Mouse (Mus musculus): Measurements from ENCODE around the gene Adat2. TPM values are rescaled to one million over a fixed set of nuclear protein-coding genes. Genes with fewer than 3 reads are reported as not detected.

Gene Adat2
- 5.2 and 6.1 TPM in 2 replicates for polyA plus RNA-seq (2016; fragmentation: Nextera tagmentation; extraction: Ambion mirVana)

DNA sequence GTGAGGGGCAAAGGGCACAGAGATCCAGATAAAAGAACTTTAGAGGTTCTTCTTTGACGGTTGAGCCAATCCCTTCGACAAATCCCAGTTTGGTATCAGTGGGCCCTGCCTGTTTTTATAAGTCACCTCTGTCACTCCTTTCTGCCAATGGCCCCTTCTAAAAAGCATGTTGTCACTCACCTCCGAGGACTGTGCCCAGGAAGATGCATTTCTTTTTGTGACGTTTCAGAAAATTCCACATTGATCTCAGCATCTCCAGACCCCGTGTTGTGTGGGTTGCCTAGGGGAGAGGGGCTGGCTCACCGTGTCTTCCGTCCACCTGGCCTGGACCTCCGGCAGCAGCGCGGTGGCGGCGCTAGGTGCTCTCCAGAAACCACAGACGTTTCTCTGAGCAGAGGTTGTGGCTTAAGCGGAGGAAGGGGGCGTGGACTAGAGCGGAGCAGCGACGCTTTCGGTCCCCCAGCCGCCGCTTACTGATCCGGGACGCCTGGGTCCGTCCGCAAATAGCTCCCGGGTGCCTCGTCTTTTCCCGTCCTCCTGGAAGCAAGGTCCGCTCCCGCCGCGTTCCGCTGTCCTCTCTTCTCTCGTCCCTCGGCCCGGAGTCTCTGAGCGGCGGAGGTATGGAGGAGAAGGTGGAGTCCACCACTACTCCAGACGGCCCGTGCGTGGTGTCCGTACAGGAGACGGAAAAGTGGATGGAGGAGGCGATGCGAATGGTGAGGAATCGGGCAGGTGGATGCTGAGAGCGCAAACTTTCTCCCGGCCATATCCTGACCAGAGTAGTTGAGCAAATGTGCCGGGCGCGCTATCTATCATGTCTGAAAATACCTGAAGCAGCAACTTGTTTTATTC is at the start of gene Adat2, which contains the start of gene Pex3:
Gene Adat2 (plus strand): TSS at position 249 of the 852 bp plus-strand sequence.
Gene Pex3 (minus strand): TSS at position 497 of the 852 bp plus-strand sequence.
- DNase-seq (ENCODE audit: low spot score), result peak; percentile 93
- Histone ChIP-seq H3K27me3 (replicated peaks; ENCODE audit: low read depth, poor library complexity, severe bottlenecking) (no peaks in the 10 kb centered on the region), H3K9me3 (no peaks in the 10 kb centered on the region), H3K4me1 (peaks cover 16% of the 10 kb centered on the region), H3K36me3 (replicated peaks) (peaks cover 3% of the 10 kb centered on the region; the same call in 1 of the 2 replicates), H3K27ac (replicated peaks) (peak within 1 kb of the TSS; percentile 85), H3K4me3 (peak within 1 kb of the TSS; percentile 76)
- WGBS, result under 1% methylated on average over 51 of the region's 51 CpGs

DNA sequence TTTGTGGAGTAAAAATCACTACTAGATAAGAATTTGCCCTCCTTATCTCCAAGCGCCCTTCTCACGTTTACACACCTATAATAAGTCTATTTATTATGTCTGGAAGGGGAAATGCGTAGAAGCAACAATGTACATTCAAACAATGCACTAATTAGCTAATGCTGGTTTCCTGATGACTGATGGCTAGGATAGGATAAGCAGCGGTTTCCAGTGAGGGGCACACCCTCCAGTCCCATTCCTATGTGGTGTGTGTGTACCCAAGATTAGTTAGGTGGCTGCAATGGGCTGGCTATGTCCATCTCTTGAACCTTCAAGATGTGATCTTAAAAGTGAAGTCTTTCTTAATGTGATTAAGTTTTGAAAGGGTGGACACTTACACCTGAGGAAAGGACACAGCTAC is 30.8 kb upstream of the Adat2 start:
- peaks cover 5% of the 10 kb centered on the region for H3K36me3 ChIP-seq (replicated peaks)
- H3K4me1 ChIP-seq, result no peaks in the 10 kb centered on the region
- no peaks in the 10 kb centered on the region for H3K27me3 ChIP-seq (replicated peaks; ENCODE audit: low read depth, poor library complexity, severe bottlenecking)
- no peak for DNase-seq (ENCODE audit: low spot score)
- WGBS, result 87% methylated on average over 4 of the region's 4 CpGs
- no peak overlapping the region for H3K27ac ChIP-seq (replicated peaks)
- no peak overlapping the region for H3K4me3 ChIP-seq
- H3K9me3 ChIP-seq, result no peaks in the 10 kb centered on the region

DNA sequence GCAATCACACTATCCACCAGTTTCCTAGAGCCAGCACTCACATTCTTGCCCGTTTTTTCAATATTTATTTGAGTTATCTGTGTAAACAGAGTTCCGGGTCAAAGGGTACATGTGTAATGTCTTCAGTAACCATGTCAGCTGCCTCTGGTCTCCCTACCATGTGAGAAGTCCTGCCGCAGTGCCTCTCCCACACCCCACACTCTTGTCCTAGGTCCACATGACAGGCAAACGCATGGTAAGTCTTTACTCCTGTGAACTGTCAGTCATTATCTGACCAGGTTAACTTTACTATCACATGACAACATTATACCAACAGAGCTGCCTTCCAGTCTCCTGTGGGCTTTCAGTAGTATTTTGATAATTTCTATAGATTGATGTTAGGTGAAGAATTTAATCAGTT is 24.5 kb upstream of the Adat2 start:
- Histone ChIP-seq H3K36me3 (replicated peaks) (peaks cover 41% of the 10 kb centered on the region), H3K4me1 (no peaks in the 10 kb centered on the region), H3K27ac (replicated peaks) (no peak overlapping the region), H3K9me3 (no peaks in the 10 kb centered on the region), H3K4me3 (no peak overlapping the region), H3K27me3 (replicated peaks; ENCODE audit: low read depth, poor library complexity, severe bottlenecking) (no peaks in the 10 kb centered on the region)
- 84% methylated on average over 4 of the region's 4 CpGs for WGBS
- no peak for DNase-seq (ENCODE audit: low spot score)

DNA sequence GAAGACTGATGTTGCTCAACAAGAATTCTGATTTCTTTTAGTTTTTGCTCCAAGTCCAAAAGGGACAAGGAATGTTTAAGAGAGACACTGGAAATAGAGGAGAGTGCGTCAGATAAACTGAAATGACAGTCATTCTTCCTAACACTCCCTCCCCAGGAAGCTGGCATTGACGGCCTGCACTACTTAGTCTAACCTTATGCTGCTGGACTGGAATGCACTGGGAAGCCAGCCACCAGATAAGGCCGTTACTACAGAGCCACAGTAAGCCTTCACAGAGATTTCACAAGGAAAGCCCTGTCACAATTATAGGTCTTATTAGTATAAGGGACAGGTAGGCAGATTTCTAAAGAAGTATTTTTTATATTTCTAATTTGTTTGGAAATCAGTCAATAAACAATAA is 17.9 kb upstream of the Adat2 start:
- no peak for DNase-seq (ENCODE audit: low spot score)
- Histone ChIP-seq H3K4me1 (no peaks in the 10 kb centered on the region), H3K36me3 (replicated peaks) (peaks cover 53% of the 10 kb centered on the region), H3K4me3 (no peak overlapping the region), H3K9me3 (no peaks in the 10 kb centered on the region), H3K27me3 (replicated peaks; ENCODE audit: low read depth, poor library complexity, severe bottlenecking) (no peaks in the 10 kb centered on the region), H3K27ac (replicated peaks) (no peak overlapping the region)
- 90% methylated on average over 3 of the region's 3 CpGs for WGBS

DNA sequence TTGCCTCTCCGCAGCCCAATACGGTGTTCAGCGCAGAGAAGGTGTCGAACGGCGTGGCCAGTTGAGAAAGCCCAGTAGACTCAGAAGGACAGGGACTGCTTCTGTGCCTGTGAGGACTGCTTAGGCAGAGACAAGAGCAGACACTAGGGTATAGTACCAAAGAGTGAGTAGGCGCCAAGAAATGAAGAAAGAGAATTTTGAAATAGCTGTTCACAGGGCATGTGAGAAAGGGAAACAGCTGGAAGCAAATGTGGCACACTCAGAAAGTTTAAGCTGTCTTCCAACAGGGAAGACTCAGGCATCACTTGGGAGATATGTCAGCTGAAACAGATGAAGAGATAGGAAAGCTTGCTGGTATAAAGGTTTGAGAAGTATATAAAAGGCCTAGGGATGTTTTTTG is 16.0 kb upstream of the Adat2 start:
- DNase-seq (ENCODE audit: low spot score), result no peak
- WGBS, result 98% methylated on average over 7 of the region's 7 CpGs
- no peak overlapping the region for H3K27ac ChIP-seq (replicated peaks)
- H3K27me3 ChIP-seq (replicated peaks; ENCODE audit: low read depth, poor library complexity, severe bottlenecking), result no peaks in the 10 kb centered on the region
- no peak overlapping the region for H3K4me3 ChIP-seq
- H3K4me1 ChIP-seq, result no peaks in the 10 kb centered on the region
- no peaks in the 10 kb centered on the region for H3K9me3 ChIP-seq
- H3K36me3 ChIP-seq (replicated peaks), result peaks cover 41% of the 10 kb centered on the region

DNA sequence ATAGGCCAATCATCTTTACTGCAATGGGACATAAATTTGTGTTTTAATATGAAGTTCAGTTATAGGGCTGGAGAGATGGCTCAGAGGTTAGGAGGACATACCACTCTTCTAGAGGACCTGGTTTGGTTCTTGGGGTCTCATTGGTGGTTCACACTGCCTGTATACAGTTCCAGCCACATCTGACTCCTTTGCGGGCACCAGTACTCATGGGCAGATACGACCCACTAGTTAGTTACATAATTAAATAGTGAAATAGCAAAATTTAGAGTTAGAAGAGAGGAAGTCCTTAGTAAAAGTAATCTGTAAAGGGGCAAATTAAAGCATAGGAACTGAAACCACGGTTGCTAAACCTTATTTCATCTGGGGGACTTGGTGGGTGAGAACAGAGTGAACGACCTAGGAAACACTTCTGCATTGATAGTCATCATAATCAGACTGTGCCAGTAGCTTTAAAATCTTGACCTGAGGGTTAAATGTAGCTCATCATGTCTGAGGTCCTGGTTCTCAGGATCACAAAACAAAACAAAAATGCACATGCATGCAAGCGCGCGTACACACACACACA is 12.8 kb upstream of the Adat2 start:
- no peak overlapping the region for H3K27ac ChIP-seq (replicated peaks)
- WGBS, result 93% methylated on average over 7 of the region's 7 CpGs

DNA sequence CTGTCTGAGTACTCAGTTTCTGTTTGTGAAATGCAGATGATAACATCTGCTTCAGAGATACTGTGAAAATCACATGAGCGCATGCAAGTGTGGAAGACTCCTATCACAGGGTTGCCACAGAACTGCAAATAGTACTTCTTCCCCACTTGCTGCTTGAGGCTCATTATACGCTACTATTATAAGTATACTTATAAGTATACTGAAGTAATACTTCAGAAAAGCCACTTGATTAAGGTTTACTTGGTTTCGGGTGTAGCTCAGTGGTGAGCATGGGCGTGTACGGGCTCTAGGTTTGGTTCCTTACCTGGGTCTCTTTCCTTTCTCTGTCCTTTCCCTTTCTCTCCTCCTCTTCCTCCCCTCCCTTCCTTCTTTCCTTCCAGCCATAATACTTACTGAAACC is 11.0 kb upstream of the Adat2 start:
- Histone ChIP-seq H3K27me3 (replicated peaks; ENCODE audit: low read depth, poor library complexity, severe bottlenecking) (no peaks in the 10 kb centered on the region), H3K27ac (replicated peaks) (no peak overlapping the region), H3K4me3 (no peak overlapping the region), H3K9me3 (no peaks in the 10 kb centered on the region), H3K4me1 (no peaks in the 10 kb centered on the region), H3K36me3 (replicated peaks) (peaks cover 30% of the 10 kb centered on the region)
- no peak for DNase-seq (ENCODE audit: low spot score)
- 93% methylated on average over 5 of the region's 5 CpGs for WGBS

More for the DNA sequence above, 12.8 kb upstream of the Adat2 start:
- H3K9me3 ChIP-seq, result no peaks in the 10 kb centered on the region
- H3K4me3 ChIP-seq, result no peak overlapping the region
- no peaks in the 10 kb centered on the region for H3K27me3 ChIP-seq (replicated peaks; ENCODE audit: low read depth, poor library complexity, severe bottlenecking)
- DNase-seq (ENCODE audit: low spot score), result no peak
- peaks cover 34% of the 10 kb centered on the region for H3K36me3 ChIP-seq (replicated peaks)
- no peaks in the 10 kb centered on the region for H3K4me1 ChIP-seq

DNA sequence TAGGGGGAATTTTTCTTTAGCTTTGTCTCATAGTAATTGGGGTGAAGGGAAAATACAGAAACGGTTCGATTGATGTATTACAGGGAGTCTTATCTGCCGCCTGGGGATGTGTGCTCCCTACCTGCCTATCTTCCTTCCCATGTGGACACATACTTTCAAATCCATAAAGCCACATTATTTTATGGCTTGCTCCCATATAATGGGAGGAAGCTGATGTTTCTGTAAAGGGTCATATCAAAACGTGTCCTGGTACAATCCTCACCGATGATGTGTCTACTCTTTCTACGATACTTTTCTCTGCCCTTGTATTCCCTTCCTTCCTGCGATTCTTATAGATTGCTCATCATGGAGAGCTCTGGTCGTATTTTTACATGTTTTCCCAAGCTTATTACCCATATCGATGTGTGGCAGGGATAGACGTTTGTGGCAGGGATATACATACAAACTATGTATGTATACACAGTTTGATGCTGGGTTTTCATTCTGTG is 848 bp downstream of the Adat2 start:
- peaks cover 3% of the 10 kb centered on the region; the same call in 1 of the 2 replicates for H3K36me3 ChIP-seq (replicated peaks)
- H3K4me3 ChIP-seq, result peak overlapping the region; percentile 76
- H3K27ac ChIP-seq (replicated peaks), result peak overlapping the region; percentile 85
- 35% methylated on average over 10 of the region's 10 CpGs for WGBS
- DNase-seq (ENCODE audit: low spot score), result no peak
- peaks cover 16% of the 10 kb centered on the region for H3K4me1 ChIP-seq
- no peaks in the 10 kb centered on the region for H3K9me3 ChIP-seq
- no peaks in the 10 kb centered on the region for H3K27me3 ChIP-seq (replicated peaks; ENCODE audit: low read depth, poor library complexity, severe bottlenecking)

DNA sequence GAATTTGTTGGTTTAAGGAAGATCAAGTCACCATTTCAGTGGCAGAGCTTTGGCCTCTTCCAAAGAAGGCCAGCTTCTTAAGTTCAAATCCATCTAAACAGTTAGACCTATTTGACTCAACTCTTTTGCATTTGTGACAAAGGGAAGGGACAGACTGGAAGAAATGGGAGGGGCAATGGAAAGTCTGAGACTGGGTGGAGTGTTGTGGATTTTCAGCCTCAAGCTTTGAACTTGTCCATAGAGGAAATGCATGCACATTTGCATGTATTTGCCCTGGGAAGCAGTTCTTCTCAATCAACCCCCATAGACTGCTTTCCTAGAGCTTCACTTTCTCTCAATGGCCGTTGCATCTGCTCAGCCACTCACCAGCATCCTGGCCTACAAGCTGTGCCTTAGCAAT is 1.6 kb downstream of the Adat2 start:
- H3K27ac ChIP-seq (replicated peaks), result no peak overlapping the region
- H3K9me3 ChIP-seq, result no peaks in the 10 kb centered on the region
- H3K4me3 ChIP-seq, result no peak overlapping the region
- no peaks in the 10 kb centered on the region for H3K27me3 ChIP-seq (replicated peaks; ENCODE audit: low read depth, poor library complexity, severe bottlenecking)
- 94% methylated on average over 1 of the region's 1 CpGs for WGBS
- no peak for DNase-seq (ENCODE audit: low spot score)
- H3K4me1 ChIP-seq, result peaks cover 16% of the 10 kb centered on the region
- peaks cover 3% of the 10 kb centered on the region; the same call in 1 of the 2 replicates for H3K36me3 ChIP-seq (replicated peaks)

DNA sequence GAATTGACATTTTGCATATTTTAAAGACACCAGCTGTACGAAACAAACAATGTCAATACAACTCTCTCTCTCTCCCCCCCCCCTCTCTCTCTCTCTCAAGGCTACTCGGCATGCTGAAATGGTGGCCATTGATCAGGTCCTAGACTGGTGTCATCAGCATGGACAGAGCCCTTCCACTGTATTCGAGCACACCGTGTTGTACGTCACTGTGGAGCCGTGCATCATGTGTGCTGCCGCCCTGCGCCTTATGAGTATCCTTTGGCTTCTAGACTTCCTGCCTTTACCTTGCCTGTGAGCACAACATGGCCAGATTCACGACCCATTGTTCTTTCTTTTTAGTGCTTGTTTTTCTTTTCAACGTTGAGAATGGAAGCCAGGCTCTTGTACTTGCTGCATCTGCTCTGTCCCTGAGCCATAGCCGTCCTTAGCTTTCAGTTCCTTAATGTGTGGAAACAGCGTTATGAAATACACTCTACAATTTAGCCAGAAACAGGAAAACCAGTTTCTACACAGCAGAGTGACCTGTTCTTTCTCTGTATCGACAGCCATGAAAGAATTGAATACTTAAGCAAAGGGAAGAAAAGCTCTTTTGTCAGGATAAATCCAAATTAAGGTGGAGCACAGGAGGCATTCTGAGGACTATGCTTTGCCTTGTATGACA is 7.5 kb downstream of the Adat2 start:
- Histone ChIP-seq H3K9me3 (no peaks in the 10 kb centered on the region), H3K36me3 (replicated peaks) (peaks cover 42% of the 10 kb centered on the region), H3K27me3 (replicated peaks; ENCODE audit: low read depth, poor library complexity, severe bottlenecking) (no peaks in the 10 kb centered on the region), H3K4me1 (no peaks in the 10 kb centered on the region), H3K4me3 (no peak overlapping the region), H3K27ac (replicated peaks) (no peak overlapping the region)
- no peak for DNase-seq (ENCODE audit: low spot score)
- WGBS, result 91% methylated on average over 13 of the region's 13 CpGs

DNA sequence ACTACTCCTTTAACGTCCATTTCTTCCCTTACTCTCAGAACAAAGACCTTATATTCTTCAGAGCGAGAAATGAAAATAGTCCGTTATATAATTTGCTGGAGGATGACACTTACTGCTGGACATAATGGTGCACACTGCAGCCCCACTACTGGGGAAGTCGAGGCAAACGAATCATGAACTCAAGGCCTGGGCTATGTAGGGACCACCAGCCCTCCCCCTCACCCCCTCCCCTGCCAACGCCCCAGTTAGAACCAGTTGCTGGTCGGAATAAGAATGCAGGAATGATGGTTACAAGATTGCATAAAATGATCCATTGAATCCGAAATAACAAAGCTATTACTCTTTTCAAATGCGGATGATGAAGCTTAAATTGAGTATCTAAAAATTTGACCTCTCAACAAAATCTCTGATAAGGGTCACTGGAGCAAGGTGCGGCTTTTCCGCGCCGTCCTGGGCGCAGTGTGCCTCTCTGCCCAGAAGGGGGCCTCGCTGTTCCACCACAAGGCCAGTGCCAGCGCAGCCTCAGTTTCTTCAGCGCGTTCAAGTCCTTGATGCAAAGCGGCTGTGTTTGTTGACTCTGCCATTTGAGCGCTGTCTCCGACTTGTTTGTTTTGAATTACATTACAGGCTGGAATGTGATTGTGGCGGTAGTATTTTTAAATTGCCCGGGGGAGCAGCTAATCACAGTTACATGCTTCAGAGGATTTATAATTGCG is 11.8 kb downstream of the Adat2 start:
- Histone ChIP-seq H3K4me1 (no peaks in the 10 kb centered on the region), H3K9me3 (no peaks in the 10 kb centered on the region), H3K4me3 (peak overlapping the region; percentile 44), H3K36me3 (replicated peaks) (peaks cover 40% of the 10 kb centered on the region), H3K27me3 (replicated peaks; ENCODE audit: low read depth, poor library complexity, severe bottlenecking) (0 out of 2 replicates have a peak, but pooled peaks cover 5% of the 10 kb centered on the region), H3K27ac (replicated peaks) (no peak overlapping the region)
- 26% methylated on average over 24 of the region's 24 CpGs for WGBS
- DNase-seq (ENCODE audit: low spot score), result peak; percentile 84

DNA sequence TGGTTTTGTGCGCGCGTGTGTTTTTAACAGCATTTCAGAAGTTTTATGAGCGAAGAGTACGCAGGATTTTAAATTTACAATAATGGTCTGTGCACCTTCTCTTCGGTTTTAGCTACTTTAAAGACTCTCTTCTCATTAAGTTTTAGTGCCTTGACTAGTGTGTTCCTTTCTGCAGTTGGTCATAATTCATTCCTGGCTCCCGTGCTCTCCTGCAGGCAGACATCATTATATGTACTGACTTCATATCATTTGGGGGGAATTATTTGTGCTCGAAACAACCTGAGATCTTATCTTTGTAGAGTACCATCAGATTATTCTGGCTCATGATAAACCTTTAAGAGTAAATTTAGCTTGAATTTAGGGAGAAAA is 12.4 kb downstream of the Adat2 start:
- no peaks in the 10 kb centered on the region for H3K9me3 ChIP-seq
- H3K4me1 ChIP-seq, result peaks cover 5% of the 10 kb centered on the region
- 46% methylated on average over 8 of the region's 8 CpGs for WGBS
- peak overlapping the region; percentile 44 for H3K4me3 ChIP-seq
- no peak for DNase-seq (ENCODE audit: low spot score)
- H3K27me3 ChIP-seq (replicated peaks; ENCODE audit: low read depth, poor library complexity, severe bottlenecking), result 0 out of 2 replicates have a peak, but pooled peaks cover 5% of the 10 kb centered on the region
- H3K27ac ChIP-seq (replicated peaks), result no peak overlapping the region
- peaks cover 39% of the 10 kb centered on the region for H3K36me3 ChIP-seq (replicated peaks)

All from embryonic facial prominence, embryonic 10.5 days (tissue).